Mouse (Mus musculus): ENCODE measurements around the gene Tbc1d4.

Tbc1d4 gene

GRCm38 (mm10) chr14:101537413-101537812 lies 71.6 kb downstream of the Tbc1d4 start:
- in situ Hi-C loops (cut with MboI, MseI), result no loop called here

DNA sequence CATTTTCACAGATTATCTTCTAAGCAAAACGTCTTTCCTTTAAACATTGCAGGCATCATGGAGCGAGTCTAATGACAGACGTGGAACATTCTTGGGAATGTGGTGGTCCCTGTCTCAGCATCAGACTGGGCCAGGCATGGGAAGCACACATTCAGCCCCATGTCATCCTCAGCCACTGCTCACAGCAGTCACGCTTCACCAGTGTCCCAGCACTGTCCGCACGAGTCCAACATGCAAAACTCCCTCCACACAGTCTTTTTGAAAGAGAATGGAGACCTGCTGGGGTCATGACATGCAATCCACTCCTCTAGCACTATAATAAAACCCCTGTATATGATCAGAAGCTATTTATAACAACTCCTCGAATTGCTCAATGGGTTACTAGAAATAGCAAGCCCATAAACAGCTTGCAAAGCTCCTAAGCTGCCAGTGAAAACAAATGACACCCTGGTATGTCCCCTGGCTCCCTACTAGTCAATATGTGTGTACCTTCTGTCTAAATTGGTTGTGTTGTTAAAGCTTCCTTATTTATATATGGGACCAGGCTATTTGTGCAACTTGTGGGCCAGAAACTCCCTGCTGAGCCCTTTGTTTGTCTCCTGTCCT lies 76.8 kb downstream of the Tbc1d4 start:
- in situ Hi-C loops (cut with MboI, MseI), result no loop called here

DNA sequence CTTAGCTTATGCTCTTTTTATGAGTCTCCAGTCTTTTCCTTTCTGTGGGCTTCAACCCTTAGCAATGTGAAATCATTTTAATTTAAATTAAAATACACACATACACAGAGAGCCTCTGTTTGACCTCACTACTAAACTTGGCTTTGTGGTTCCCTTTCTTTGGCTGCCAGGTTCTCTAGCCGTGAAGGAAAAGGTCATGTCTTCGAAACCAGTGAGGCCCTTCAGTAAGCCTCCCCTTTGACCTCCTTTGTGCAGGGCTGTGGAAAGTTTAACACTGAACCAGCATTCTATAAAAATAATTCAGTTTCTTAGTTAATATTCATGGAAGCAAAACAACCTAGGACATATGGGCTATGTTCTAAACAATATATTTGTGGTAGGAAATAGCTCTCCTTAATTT lies 78.5 kb downstream of the Tbc1d4 start:
- in situ Hi-C loops (cut with MboI, MseI), result no loop called here

DNA sequence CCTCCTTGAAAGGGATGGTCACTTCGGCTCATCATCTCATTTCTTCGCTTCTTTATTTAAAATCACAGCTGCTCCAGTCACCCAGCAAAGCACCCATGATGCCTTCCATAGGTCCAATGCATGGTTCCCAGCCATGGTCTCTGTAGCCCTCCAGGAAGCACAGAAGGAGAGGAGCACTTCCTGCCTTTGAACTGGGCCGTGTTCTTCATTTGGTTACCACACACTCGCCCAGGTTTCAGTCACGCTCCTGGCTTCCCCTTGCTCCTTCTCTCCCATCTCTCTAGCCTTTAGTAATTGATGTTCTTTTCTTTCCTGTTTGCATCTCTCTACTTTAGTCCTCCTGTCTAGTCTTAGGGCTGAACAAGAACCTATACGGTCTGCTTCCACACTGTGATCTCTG lies 79.8 kb downstream of the Tbc1d4 start:
- in situ Hi-C loops (cut with MboI, MseI), result no loop called here

GRCm38 (mm10) chr14:101527420-101527996 lies 81.5 kb downstream of the Tbc1d4 start:
- in situ Hi-C loops (cut with MboI, MseI), result no loop called here

GRCm38 (mm10) chr14:101526478-101526877 lies 82.5 kb downstream of the Tbc1d4 start:
- in situ Hi-C loops (cut with MboI, MseI), result no loop called here

- in situ Hi-C loops (cut with MboI, MseI), result loop anchor here (5.0 kb wide), 1 partner anchor 87 kb away; the partner anchor contains the start of gene Tbc1d4
Measured at GRCm38 (mm10) chr14:101519964-101520363, 89.0 kb downstream of the Tbc1d4 start.

GRCm38 (mm10) chr14:101518259-101518658 lies 90.7 kb downstream of the Tbc1d4 start:
- in situ Hi-C loops (cut with MboI, MseI), result loop anchor here (5.0 kb wide), 1 partner anchor 89 kb away; the partner anchor contains the start of gene Tbc1d4

GRCm38 (mm10) chr14:101517801-101518200 lies 91.2 kb downstream of the Tbc1d4 start:
- in situ Hi-C loops (cut with MboI, MseI), result loop anchor here (5.0 kb wide), 1 partner anchor 90 kb away; the partner anchor contains the start of gene Tbc1d4

DNA sequence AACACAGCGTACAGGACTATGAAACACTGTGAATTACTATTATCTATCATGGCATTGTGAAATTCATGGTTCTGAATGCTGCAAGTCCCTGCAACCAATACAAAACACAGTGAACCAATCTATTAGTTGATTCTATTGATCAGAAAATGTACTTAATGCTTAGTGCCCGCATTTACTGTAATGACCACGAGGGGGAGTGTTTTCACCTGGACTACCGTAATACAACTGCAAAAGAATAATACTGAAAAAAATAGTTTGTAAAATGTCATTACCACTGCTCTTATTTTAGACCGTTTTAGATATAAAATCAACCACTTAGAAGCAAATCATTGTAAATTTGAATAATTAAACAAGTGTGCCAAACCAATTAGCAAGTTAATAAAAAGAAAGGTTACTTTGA lies 91.7 kb downstream of the Tbc1d4 start:
- in situ Hi-C loops (cut with MboI, MseI), result loop anchor here (5.0 kb wide), 1 partner anchor 90 kb away; the partner anchor contains the start of gene Tbc1d4

GRCm38 (mm10) chr14:101516864-101517263 lies 92.1 kb downstream of the Tbc1d4 start:
- in situ Hi-C loops (cut with MboI, MseI), result loop anchor here (5.0 kb wide), 1 partner anchor 90 kb away; the partner anchor contains the start of gene Tbc1d4

DNA sequence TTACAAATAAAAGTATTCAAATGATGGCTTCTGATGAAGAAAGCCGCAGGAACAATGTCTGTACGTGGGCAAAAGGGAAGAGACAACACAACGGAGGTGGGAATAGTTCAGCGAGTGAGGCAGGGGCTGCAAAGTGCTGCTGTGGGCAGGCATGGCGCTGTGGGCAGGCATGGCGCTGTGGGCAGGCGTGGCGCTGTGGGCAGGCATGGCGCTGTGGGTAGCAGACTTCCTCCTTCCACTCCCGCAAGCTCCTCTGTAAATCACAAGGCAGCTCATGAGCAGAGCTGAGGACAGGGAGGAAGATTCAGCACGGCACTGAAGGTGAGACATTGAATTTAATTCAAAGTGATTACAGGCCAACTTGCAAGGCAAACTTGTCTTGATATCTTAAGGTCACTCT lies 93.0 kb downstream of the Tbc1d4 start:
- in situ Hi-C loops (cut with MboI, MseI), result loop anchor here (5.0 kb wide), 1 partner anchor 91 kb away; the partner anchor contains the start of gene Tbc1d4

DNA sequence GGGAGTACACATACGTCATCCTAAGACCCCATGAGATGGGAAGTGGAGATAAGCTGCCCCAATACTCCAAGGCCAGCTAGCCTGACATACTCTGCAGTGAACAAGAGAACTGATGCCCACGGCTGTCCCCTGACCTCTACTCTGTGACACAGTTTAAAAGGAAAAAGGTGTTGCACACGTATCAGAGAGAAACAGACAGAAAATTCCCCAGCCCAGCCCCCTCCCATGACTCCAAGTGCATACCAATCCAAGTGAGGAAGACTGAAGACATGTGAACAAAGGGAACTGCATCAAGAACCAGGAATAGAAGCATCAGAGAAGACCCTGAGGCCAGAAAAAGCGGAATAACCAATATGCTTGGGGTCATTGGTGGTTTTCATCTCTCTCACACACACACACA lies 93.7 kb downstream of the Tbc1d4 start:
- in situ Hi-C loops (cut with MboI, MseI), result loop anchor here (5.0 kb wide), 1 partner anchor 92 kb away; the partner anchor contains the start of gene Tbc1d4

DNA sequence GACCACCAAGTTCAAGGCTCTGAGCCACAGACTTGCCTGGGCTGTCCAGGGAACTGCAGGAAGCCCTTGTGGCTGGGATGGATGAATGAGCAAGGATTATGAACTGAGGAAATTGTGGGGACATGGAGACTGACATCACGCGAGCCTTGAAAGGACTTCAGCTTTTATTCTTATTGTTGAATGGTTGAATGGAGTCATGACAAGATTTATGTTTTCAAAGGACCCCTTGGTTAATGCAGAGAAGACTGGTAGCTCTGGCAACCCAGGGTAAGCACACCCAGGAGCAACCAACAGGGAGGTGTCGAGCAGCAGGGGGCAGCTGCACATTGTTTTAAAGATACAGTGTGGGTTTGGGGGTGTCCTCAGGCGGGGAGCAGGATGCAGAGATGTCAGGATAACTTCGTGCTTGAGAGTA lies 94.4 kb downstream of the Tbc1d4 start:
- in situ Hi-C loops (cut with MboI, MseI), result no loop called here

DNA sequence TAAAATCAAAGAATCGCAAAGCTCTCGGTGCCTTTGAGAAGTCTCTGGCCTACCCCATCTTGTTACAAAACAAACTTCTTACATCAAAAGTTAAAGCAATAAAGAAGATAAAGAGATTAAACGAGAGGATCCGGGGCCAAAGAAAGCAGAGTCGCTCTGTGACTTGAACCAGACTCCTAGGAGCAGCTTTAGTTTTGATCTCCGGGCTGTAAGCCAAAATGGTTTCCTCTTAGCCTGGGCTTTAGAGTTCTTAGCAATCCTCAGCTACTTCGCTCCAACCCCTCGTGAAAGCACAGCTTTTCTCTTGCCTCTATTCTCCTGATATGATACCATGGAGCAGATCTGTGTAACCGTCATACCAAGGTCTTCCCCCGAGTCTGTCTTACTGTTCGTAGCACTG lies 95.8 kb downstream of the Tbc1d4 start:
- in situ Hi-C loops (cut with MboI, MseI), result no loop called here

DNA sequence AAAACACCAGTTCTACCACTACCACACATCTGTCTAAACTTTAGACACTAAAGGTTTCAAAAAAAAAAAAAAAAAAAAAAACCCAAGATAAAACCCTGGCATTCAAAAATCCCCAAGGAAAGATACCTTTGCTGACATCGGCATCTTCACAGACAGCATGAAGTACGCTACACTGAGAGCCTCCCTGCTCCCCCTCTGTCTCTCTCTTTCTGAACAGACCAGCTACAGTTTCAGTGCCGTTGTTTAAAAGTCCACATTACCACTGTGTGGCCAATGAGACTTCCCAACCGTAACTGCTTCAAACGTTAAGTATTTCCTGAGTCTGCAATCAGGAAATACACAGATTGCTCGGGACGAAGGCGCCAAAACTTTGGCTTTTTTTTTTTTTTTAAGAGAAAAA lies 97.6 kb downstream of the Tbc1d4 start:
- in situ Hi-C loops (cut with MboI, MseI), result no loop called here

- in situ Hi-C loops (cut with MboI, MseI), result no loop called here
Measured at GRCm38 (mm10) chr14:101510540-101511313, 98.3 kb downstream of the Tbc1d4 start.

DNA sequence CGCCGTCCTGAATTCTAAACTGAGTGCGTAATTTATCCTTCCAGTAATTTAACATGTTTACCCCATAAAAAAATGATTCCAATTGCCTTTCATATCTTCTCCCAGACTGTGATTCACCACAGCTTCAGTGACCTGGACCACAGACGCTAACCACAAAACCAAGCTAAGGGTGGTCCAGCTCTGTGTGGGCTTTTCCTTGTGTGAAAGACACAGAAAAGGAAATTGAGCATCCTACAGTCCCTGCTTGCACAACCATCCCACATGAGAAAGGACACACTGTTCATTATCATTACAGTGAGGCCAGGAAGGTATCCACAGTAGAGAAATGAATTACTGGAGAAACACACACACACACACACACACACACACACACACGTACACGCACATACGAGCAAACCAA lies 99.2 kb downstream of the Tbc1d4 start:
- in situ Hi-C loops (cut with MboI, MseI), result no loop called here

DNA sequence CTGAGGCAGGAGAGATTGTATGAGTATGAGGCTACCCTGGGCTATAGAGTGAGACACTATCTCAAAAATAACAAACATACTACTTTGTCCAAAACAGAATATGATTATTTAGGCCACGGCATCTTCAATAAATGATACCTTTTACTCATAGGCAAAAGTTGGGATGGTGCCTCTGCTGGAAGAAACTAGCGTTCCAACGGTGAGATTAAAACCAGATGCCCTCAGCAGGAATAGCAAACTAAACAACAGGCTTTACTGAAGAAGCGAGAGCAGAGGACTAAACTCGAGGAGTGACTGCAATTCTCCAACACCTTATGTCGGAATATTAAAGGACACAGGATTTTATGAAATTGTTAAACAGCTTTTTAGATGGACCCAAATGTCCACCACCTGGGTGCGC lies 101.0 kb downstream of the Tbc1d4 start:
- in situ Hi-C loops (cut with MboI, MseI), result no loop called here

DNA sequence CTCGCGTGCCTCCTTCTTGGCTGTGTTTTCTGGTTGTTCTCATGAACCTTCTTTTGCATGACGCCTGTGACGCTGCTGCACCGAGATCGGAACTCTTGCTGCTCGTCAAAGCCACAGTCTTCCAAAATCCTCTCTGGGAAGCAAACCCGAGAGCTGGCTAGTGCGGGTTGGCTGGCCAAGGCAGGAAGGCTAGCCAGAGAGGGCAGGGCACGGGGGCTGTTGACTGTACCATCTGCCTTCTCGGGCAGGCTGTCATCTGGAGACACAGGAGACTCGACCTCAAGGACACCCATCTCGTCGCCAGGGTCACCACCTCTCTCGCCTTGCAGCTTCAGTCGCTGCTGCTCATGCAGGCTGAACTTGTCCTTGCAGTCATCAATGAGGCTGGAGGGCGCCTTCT lies 101.8 kb downstream of the Tbc1d4 start:
- in situ Hi-C loops (cut with MboI, MseI), result no loop called here

- in situ Hi-C loops (cut with MboI, MseI), result no loop called here
Measured at GRCm38 (mm10) chr14:101505805-101506204, 103.2 kb downstream of the Tbc1d4 start.

DNA sequence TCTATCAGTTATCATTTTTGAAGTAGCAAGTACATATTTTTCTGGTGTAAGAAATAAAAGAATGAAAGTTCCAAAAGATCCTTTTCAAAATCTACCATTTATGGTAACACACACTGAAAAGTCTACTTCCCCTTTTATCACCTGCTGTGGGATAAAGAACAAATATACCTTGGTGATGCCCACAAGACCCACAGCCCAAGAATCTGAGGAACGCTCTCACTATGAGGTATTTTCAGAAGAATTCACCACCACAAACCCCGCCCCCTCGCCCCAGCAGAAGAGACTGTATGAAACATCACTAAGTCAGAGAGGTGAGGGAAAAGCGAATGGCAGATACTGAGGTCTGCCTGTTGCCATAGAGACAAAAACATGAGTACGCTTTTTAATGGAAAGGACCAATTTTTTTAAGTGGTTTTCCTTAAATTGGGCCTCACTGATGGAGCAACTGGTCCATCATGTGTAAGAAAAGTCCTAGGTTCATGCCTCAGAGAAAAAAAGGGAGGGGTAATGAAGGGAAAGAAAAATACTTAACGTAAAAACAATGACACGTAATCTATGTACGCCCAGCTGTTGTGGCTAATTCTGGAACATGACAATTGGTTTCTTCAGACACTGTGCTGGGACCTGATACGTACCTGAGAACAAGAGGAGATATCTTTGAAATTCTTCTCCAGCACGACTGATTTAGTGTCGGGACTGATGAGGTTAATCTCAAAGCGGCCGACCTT lies 104.4 kb downstream of the Tbc1d4 start:
- in situ Hi-C loops (cut with MboI, MseI), result no loop called here

All from regulatory T cell (primary cell).